Mouse (Mus musculus) CD8-positive naive resting alpha-beta T cell, adult 2 months (primary cell): Measurements from ENCODE around the gene Zbtb7b.

Experiments
- DNase-seq, 2 experiments: peaks; one replicate each; pipeline ENCODE4 v3.0.0; 2022; ENCODE audit warnings: low read depth in 2 of 2, low spot score in 2 of 2

The Zbtb7b gene

DNA sequence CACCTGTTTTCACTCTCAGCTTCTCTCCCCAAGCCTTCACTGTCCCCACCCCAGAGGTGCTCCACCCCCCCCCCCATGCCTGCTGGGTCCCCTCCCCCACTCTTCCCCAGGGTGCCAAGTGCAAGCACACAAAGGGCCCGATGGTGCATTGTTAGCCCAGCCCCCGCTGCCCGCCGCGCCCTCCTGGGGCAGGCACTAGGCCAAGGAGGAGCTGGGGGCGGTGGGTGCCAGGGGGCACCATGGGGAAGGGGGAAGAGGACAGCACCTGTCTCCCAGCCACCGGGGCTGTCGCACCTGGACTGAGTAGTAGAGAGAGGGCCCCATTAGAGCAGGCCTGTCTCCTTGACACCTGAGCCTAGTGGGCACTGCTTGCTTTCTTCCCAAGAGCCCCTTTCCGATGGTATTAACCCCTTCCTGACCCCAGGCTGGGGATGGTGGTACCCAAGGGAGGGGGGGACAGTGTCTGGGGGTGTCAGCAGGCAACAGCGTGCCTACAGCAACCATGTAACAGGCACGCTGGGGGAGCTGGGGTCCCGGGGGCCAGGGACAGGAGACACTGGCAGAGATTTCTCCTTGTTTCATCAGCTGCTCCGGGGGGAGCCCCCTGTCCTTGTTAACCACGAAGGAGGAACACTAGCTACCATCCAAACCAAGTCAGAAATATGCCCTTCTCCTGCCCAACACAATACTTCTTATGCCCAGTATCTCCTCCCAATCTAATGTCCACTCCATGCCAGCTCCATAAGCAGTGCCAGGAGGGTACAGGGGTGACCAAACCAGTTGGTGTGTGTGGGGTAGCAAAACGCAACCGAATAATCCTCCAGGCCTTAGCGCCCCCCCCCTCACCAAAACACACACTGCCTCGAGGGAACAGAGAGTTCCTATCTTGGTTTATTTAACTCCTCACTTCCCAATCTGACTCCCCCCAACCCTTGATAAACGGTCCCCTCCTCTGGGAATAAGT is 3.6 kb downstream of the Zbtb7b start:
- no peak for DNase-seq

DNA sequence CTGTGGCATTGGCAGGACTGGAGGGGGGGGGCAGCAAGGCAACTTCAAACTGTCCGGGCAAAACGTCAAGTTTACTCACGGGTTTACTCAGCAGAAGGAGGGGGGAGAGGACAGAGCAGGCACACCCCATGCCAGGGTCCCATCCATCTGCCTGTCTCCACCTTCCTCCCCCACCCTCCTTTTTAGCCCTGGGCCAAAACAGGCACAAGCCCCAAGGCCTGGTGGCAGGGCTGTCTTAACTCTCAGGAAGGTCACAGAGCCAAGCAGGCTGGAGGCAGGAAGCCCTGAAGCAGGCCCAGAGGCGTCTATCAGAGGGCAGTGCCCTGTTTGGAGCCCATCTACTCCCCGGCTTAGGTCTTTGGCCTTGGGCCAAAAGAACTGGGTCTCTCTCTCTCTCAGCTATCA is 4.5 kb downstream of the Zbtb7b start:
- DNase-seq = no peak

GRCm38 (mm10) chr3:89388901-89389740 is 5.5 kb downstream of the Zbtb7b start:
- no peak for DNase-seq

- no peak for DNase-seq
These were observed 6.3 kb downstream of the Zbtb7b start for GRCm38 (mm10) chr3:89388134-89388881.

DNA sequence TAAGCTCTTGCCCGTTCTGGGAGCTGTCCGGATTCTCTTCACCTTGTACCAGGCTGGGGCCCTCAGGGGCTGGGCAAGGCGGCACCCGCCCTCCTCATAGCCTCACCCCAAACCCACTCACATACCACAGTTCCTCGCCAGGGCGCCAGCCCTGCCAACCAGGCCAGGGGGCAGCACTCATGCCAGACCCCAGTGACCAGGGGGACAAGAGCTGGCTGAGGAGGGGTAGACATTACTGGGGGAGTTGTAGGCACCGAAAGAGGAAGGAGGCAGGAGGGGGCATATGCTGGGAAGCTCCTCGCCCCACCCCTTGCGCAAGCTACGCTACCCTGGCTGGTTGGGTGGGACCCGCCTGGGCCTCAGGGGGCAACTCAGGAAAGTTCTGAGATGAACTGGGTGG is 6.9 kb downstream of the Zbtb7b start:
- no peak for DNase-seq

GRCm38 (mm10) chr3:89386438-89387420 is 7.8 kb downstream of the Zbtb7b start:
- DNase-seq = no peak

- DNase-seq = no peak
These were observed 9.1 kb downstream of the Zbtb7b start for GRCm38 (mm10) chr3:89385451-89385850.

DNA sequence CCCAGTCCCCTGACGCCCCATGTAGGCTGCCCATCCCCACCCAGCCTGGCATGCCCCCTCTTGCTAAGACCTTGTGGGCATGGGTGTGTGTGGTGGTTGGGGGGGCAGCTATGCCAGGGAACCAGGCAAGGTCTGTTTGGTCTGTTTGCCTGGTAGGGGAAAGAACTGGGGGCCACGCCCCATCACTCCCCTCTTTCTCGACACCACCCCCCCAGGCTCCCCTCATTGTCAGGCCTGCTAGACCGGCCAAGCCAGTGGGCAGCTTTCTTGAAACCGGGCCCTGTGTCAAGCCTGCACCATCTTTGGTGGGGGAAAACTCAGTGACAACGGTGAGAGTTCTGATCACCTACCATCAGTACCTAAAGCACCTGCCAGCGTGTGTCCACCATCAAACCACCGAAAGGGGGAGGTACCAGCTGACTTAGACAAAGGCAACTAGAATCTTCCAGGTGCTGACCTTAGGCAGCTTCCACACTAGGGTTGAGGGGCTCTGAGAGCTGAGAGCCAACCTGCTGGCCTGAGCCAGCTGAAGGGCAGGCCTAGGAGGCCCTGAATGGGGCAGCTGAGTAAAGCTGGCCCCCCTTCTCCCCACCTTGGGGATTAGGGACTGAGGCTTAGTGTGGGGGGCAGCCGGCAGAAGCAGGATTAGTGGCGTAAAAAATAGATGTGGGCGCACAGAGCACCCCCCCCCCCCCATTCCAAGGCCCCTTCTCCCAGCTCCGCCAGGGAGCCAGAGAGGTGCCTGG is 10.1 kb downstream of the Zbtb7b start:
- no peak for DNase-seq

- no peak for DNase-seq
These were observed 10.8 kb downstream of the Zbtb7b start for GRCm38 (mm10) chr3:89383651-89384255.

- no peak for DNase-seq
These were observed 11.6 kb downstream of the Zbtb7b start for GRCm38 (mm10) chr3:89382950-89383349.

GRCm38 (mm10) chr3:89382033-89382882 is 12.3 kb downstream of the Zbtb7b start:
- no peak for DNase-seq

GRCm38 (mm10) chr3:89381233-89381632 is 13.3 kb downstream of the Zbtb7b start:
- no peak for DNase-seq

GRCm38 (mm10) chr3:89380711-89381110 is 13.9 kb downstream of the Zbtb7b start:
- DNase-seq = no peak

- DNase-seq = no peak
These were observed 14.3 kb downstream of the Zbtb7b start for GRCm38 (mm10) chr3:89380291-89380690.

DNA sequence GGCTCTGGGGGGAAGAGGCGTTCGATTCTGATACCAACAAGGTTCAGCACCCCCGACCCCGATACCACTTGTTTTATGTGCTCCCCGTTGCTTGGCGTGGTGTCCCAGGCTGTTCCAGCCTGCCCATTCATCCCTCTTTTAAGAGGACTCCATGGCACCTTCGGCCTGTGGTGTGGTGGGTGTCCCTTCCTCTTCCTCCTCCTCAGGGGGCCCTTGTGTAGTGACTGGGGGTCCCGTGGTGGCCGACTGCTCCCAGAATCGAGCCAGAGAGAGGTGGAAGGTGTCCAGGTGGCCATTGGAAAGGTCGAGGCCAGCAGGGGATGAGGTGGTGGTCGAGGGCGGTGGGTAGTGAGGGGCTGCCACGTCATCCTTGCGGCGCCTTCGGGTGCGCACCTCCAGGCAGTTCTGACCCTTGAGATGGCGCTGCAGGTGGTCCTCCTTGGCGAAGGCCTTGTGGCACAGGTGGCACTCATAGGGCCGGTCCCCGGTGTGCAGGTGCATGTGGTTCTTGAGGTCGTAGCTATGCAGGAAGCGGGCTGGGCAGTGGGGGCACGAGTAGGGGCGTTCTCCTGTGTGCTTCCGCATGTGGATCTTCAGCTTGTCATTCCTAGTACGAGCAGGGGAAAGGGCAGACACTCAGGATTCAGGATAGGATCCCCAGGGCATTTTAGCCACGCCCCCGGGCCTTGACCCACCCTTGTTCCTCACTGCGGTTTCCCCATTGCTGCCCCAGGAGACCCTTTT is 15.0 kb downstream of the Zbtb7b start:
- DNase-seq = no peak

DNA sequence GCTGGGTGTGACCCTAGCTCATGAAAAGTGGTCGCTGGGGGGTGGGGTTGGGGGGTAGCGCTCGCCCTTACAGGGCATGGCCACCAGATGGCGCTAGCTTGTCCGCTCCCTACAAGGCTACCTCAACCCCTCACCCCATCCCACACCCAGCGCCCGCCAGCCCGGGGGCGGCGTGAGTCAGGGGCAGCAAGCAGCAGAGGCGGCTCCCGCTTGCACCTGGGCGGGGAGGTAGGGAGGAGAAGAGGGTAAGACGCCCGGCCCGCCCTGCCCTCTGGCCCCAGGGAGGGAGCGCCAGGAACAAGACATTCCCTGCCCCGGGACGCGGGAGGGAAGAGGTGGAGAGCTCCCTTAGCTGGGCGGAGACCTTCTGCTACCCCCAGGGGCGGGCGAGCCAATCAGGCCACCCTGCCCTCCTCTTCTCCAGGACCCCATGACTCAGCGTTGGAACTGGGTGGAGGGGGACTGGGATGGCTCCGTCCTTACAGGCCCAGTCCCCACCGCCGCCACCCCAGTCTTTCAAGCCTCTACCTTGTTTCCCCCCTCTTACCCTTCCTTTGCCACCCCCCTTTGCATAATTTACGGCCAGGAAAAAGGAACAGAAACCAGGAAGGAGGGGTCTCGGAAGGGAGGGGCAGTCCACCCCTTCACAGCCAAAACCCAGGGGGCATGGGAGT is 16.0 kb downstream of the Zbtb7b start:
- DNase-seq = peak; percentile 49 to 61

DNA sequence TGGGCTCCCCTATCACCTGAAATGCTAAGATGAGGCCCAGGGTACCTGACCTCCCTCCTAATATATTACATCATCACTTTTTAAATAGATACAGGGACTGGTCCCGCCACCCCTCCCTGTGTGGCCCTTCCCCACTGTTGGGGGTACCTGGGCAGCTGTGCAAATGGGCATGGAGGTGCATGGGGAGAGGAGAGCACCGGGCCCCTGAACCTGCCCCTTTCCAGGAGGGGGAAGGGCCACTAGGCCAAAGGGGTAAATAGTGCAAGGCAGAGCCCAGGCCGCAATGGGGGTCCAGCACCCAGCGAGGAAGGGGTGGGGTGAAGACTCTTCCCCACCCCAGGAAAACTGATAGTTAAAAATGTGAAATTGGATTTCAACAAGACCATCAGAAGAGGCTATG is 16.7 kb downstream of the Zbtb7b start:
- DNase-seq = no peak
